Mouse (Mus musculus) adrenal gland, postnatal 25 days (tissue): ENCODE measurements around the gene Irf1. TPM values are rescaled to one million over a fixed set of nuclear protein-coding genes. Genes with fewer than 3 reads are reported as not detected.

Experiments
- DNase-seq: peaks from one replicate; pipeline ENCODE4 v3.0.0; 2021; ENCODE audit warnings: mixed read lengths
- microRNA-seq, 2 experiments: library from miRNA; unstranded; fragments of <30 nt; microRNA quantifications; one replicate each; pipeline ENCODE4 v1.2.0; 2021
- total RNA-seq: library from RNA; stranded (reverse); gene quantifications from 2 replicates; pipeline ENCODE4 v1.2.3, GENCODE M21; 2021

Gene Irf1
- total RNA-seq, 1 experiment from 2014 or later, result 33.8 TPM

DNA sequence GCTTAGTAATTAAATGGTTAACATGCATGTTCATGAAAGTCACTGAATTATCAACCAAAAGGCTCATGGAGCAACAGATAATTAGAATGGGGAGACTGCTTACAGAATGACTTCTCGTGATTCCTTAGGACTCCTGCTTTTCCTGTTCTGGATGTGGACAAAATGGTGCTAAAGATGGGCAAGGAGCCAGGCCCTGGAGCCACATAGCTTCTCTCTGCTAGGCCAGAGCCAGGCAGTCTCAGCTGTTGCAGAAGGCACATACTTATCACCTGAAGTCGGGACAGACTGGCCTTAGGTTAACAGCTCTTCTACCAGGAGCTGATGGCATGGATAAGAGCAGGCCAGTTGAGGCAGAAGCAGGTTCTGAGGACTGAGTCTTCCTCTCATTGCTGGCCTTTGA lies 40.9 kb downstream of the Irf1 start:
- no peak for DNase-seq

DNA sequence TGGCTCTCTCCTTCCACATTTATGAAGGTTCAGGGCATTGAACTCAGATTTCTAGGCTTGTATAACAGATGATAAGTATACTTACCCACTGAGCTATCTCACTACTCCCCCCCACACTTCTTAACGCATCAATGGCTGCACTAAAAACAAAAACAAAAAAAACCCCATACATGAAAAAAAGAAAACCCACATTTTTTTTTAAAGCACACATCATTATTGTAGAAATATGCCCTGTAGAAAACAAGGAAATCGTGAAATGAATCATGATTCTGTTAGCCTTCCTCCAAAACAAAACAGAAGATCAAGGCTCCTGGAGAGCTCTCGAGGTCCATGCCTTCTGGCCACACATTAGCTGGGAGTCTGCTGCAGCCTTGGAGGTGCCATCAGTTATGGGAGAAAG lies 41.5 kb downstream of the Irf1 start:
- no peak for DNase-seq

DNA sequence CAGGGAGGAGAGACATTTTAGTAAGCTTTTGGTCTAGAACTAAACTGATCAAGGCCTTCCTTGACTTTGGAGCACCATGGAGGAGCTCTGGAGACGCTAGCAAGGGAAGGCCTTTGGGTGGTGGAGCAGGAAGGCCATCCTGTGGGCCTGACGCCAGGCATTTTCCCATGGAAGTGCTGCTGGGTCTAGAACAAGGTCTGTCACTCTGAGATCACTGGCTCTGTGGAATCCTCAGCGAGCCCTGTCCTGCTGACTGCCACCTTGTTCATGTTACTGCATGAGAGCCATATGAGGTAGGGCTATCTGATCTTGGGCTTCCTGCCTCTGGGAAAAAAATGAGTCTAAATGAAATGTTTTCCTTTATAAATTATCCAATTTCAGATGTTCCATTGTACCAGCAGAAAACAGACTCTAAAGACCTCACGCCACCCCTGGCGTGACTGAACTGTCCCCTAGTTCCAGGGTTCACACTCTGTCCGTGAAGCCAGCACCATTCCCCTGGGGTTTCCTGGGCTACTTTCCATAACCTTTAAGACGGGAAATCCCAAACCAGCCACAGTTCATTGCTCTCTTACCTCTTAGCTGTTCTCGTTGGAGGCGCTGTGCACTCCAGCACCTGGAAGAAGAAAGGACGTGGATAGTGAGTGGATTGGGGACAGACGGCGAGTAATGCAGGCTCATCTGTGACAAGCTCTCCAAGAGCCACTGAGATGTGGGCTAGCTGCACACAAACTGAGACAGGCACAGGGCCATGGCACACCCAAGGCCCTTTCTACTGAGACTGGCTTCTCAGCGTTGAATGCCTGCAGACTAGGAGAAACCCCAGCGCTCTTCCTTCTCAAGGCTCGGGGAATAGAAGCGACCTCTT lies 43.4 kb downstream of the Irf1 start:
- peak; percentile 57 for DNase-seq

- DNase-seq, result no peak
Observed at GRCm38 (mm10) chr11:53814810-53815209, 45.0 kb downstream of the Irf1 start.

DNA sequence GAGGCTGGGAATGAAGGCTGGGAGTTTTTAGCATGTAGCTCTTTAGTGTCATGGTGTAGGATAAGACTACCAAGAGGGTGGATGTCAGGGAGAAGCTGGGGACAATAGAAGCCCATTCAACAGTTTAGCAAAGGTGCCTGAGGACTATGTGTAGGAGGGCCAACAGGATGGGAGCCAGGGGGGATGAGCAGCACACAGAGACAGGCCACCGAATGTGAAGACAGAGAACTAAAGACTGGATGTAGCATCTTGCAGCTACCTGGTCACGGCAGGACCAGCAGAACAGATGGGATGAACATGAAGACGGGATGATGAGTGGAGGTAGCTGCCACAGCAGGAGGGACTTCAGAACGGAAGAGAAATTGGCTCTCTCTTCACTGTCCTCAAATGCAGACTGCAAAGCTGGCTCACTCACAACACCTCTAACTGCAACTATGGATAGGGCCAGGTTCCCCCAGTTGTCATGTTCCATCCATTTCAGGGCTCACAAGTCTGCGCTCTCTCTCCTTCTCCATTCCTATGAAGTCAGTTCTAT lies 47.1 kb downstream of the Irf1 start:
- DNase-seq, result no peak

DNA sequence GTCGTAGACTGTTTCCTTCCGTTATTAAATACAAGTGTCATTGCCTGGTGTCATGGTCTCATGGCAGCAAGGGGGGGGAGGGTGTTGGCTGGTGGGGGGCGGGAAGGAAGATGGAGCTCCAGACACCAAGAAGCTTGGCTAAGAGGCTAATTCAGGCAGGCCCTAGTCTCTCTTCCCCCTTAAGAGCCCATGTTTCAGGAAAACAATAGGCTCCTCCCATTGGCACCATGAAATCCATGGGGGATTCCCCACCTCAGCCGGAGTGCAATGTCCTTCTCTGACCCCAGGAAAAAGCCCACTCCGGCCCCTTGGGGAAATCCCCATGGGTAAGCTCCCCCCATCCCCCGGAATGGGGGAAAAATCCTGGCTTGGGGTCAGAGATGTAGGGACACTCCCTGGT lies 49.0 kb downstream of the Irf1 start:
- no peak for DNase-seq

- DNase-seq, result no peak
Observed at GRCm38 (mm10) chr11:53819511-53819910, 49.7 kb downstream of the Irf1 start.

GRCm38 (mm10) chr11:53820516-53821170 lies 50.8 kb downstream of the Irf1 start:
- DNase-seq, result no peak

GRCm38 (mm10) chr11:53821230-53821944 lies 51.6 kb downstream of the Irf1 start:
- DNase-seq, result no peak

DNA sequence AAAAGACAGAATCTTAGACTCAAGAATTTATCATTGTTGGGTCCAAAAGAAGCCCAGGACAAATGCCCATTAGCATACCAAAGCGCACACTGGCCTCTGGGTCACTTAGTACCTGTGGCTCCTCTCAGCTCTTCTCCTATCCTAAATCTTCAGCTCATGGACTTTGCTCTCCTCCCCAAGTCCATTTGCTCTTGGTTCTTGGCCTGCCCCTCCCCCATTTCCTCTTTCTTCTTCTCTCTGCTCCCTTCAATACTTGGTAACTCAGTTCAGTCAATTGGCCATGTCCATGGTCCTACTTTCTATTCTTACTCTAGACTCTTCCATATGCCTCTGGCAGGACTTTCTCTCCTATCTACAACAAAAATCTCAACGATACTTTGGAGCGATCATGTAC lies 52.1 kb downstream of the Irf1 start:
- no peak for DNase-seq

- no peak for DNase-seq
Observed at GRCm38 (mm10) chr11:53825409-53825808, 55.6 kb downstream of the Irf1 start.

Small RNA genes lying within 50 kb of the gene (microRNA-seq; reads per million reads assigned to microRNA genes)
- 0 reads per million in 2 experiments for gene Mir7671

Other genes starting within 250 kb of the Irf1 start
- 27.0 and 31.9 TPM in 2 replicates for gene Kif3a, start 202.6 kb upstream of the Irf1 start, total RNA-seq
- not detected in 2 replicates for gene Il4, start 151.3 kb upstream of the Irf1 start, total RNA-seq
- not detected in 2 replicates for gene Il13, start 135.3 kb upstream of the Irf1 start, total RNA-seq
- 19.7 and 22.0 TPM in 2 replicates for gene Rad50, start 62.7 kb upstream of the Irf1 start, total RNA-seq
- not detected in 2 replicates for gene Il5, start 49.2 kb upstream of the Irf1 start, total RNA-seq
- 1.9 TPM in 1 of 2 replicates, not detected in the other for gene Gm17334, start 3.2 kb downstream of the Irf1 start, total RNA-seq
- 12.0 and 19.8 TPM in 2 replicates for gene Gm12216, start 89.2 kb downstream of the Irf1 start, total RNA-seq
- gene Slc22a5, start 121.6 kb downstream of the Irf1 start, total RNA-seq, result 29.0 and 39.4 TPM in 2 replicates
- gene Slc22a21, start 210.3 kb downstream of the Irf1 start, total RNA-seq, result 5.3 and 5.9 TPM in 2 replicates